Comparison of ENCODE assay signal across 10 mouse cellular contexts in the genomic region with DNA sequence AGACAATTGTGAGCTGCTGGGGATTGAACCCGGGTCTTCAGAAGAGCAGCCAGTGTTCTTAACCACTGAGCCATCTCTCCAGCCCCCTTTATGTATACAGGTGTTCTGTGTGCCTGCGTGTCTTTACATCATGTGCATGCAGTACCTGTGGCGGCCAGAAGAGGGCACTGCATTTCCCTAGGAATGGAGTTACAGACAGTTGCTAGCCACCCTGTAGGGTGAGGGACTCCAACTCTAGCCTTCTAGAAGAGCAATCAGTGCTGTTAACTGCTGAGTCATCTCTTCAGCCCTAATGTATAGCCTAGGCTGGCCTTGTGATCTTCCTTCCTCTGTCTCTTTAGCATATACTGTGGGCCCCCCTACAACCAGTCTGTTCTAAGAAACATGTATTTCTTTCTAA. TPM values are rescaled to one million over a fixed set of nuclear protein-coding genes. Genes with fewer than 3 reads are reported as not detected.
A peak's percentile ranks its signal among the peaks of the same experiment; 100 is the strongest.
DNase-seq lines count a peak whose midpoint lies in the region; ATAC-seq and TF ChIP-seq lines count a peak whose summit lies in the region.
"Had no signal": no experiment of that assay in that cellular context is flagged by ENCODE, and none has a peak within 500 bp of the region (broad histone marks: within the 10 kb centered on the region; RNA-seq: fewer than 3 reads in every experiment).

No protein-coding gene starts in this region.

- H3K36me3 ChIP-seq in heart, adult 2 months (ENCODE audit: control insufficient read depth, insufficient read depth, low read length): no peaks in the 10 kb centered on the region
- no peaks in the 10 kb centered on the region for H3K36me3 ChIP-seq in liver, embryonic 13.5 days
- no peaks in the 10 kb centered on the region for H3K36me3 ChIP-seq in stomach, postnatal 0 days (ENCODE audit: control insufficient read depth, insufficient read depth, low read length)

- H3K4me3 ChIP-seq in heart, adult 2 months: no peak overlapping the region
- H3K4me3 ChIP-seq in liver, embryonic 13.5 days (replicated peaks): no peak overlapping the region
- H3K4me3 ChIP-seq in stomach, postnatal 0 days (ENCODE audit: low read depth, low read length): no peak overlapping the region

- no peak overlapping the region for H3K4me2 ChIP-seq in liver, embryonic 13.5 days
- H3K4me2 ChIP-seq in stomach, postnatal 0 days (replicated peaks; ENCODE audit: low read depth): no peak overlapping the region

- no peaks in the 10 kb centered on the region for H3K9me3 ChIP-seq in liver, embryonic 13.5 days (replicated peaks)
- H3K9me3 ChIP-seq in stomach, postnatal 0 days (ENCODE audit: control insufficient read depth, low read length): no peaks in the 10 kb centered on the region

- no peak for TF ChIP-seq EP300 in heart, adult 2 months (IDR thresholded peaks at IDR 0.05; ENCODE audit: insufficient read depth, low read depth, low read length)
- no peak for TF ChIP-seq EP300 in stomach, postnatal 0 days (optimal IDR thresholded peaks at IDR 0.05)

- H3K9ac ChIP-seq in heart, adult 2 months (ENCODE audit: low read depth, low read length): no peak overlapping the region
- no peak overlapping the region for H3K9ac ChIP-seq in liver, embryonic 13.5 days
- H3K9ac ChIP-seq in stomach, postnatal 0 days (ENCODE audit: low read length): no peak overlapping the region

- ATAC-seq in liver, embryonic 13.5 days (ENCODE audit: low read depth): no peak
- 0 out of 2 replicates have a peak, but pooled peaks have one; percentile 53 for ATAC-seq in stomach, postnatal 0 days (ENCODE audit: low FRiP score, low TSS enrichment)

- WGBS in heart, adult 2 months: 67% methylated on average over 3 of the region's 3 CpGs
- 31% methylated on average over 3 of the region's 3 CpGs for WGBS in liver, embryonic 13.5 days (ENCODE audit: insufficient replicate concordance)
- 57% methylated on average over 3 of the region's 3 CpGs for WGBS in stomach, postnatal 0 days

- no peaks in the 10 kb centered on the region for H3K4me1 ChIP-seq in heart, adult 2 months (ENCODE audit: control insufficient read depth, insufficient read depth, low read length)
- H3K4me1 ChIP-seq in liver, embryonic 13.5 days (replicated peaks): peaks cover 4% of the 10 kb centered on the region; the same call in 1 of the 2 replicates
- H3K4me1 ChIP-seq in stomach, postnatal 0 days (replicated peaks; ENCODE audit: control insufficient read depth, insufficient read depth): no peaks in the 10 kb centered on the region

- no peak for TF ChIP-seq POLR2A in heart, adult 2 months (IDR thresholded peaks at IDR 0.05; ENCODE audit: insufficient read depth, low read depth, low read length)

- no peaks in the 10 kb centered on the region for H3K79me2 ChIP-seq in heart, adult 2 months (replicated peaks; ENCODE audit: control insufficient read depth, insufficient read depth, low read length)

- no peak overlapping the region for H3K27ac ChIP-seq in heart, adult 2 months
- H3K27ac ChIP-seq in liver, embryonic 13.5 days: no peak overlapping the region
- H3K27ac ChIP-seq in stomach, postnatal 0 days (replicated peaks): no peak overlapping the region

- DNase-seq in heart, adult 2 months: no peak
- DNase-seq in heart, adult 11 months: no peak
- DNase-seq in A20 (ENCODE audit: low read depth, low spot score): peak; percentile 82
- peak; percentile 91 for DNase-seq in R1 (ENCODE audit: low read depth, low spot score)
- peak; percentile 29 for DNase-seq in liver, embryonic 13.5 days
- no peak for DNase-seq in stomach, postnatal 0 days (ENCODE audit: low spot score)
- no peak for DNase-seq in right cerebral cortex, adult 2 months (ENCODE audit: low spot score in 2 of 2)
- no peak for DNase-seq in cerebellum, adult 11-12 months

- TF ChIP-seq CTCF in heart, adult 2 months (IDR thresholded peaks at IDR 0.05): peak; percentile 67
- TF ChIP-seq CTCF in stomach, postnatal 0 days (IDR thresholded peaks at IDR 0.05; ENCODE audit: low read depth): peak; percentile 71

- intact Hi-C loops in heart, adult 2 months (cut with DNase I): loop anchor here (5.0 kb wide), 1 partner anchor 56 kb away; no protein-coding TSS in a partner anchor

- no peaks in the 10 kb centered on the region for H3K27me3 ChIP-seq in heart, adult 2 months (ENCODE audit: control insufficient read depth, insufficient read depth, low read length)
- H3K27me3 ChIP-seq in liver, embryonic 13.5 days: no peaks in the 10 kb centered on the region
- no peaks in the 10 kb centered on the region for H3K27me3 ChIP-seq in stomach, postnatal 0 days (ENCODE audit: control insufficient read depth, insufficient read depth, low read length)

RNA-seq across cellular contexts. Expression of gene Gm11639, which starts 36.9 kb away (rescaled TPM):
- total RNA-seq in heart, adult 2 months (2021): under 1 TPM; 0.02 to 0.05 TPM
- not detected in 2 replicates for polyA plus RNA-seq in heart, adult 2 months (2012; rRNA removed)
- 0.06 and 0.07 TPM in 2 replicates for polyA plus RNA-seq in liver, embryonic 13.5 days (2015; fragmentation: Nextera tagmentation; extraction: Ambion mirVana)
- polyA plus RNA-seq in stomach, postnatal 0 days (2015; fragmentation: Nextera tagmentation; extraction: Ambion mirVana): 0.01 TPM in 2 replicates
- total RNA-seq: common myeloid progenitor, adult 5-6 weeks had no signal
- polyA plus RNA-seq: large intestine, adult 2 months had no signal

RNA-seq across cellular contexts. Expression of gene Itgb3, which starts 40.8 kb away (rescaled TPM):
- total RNA-seq in heart, adult 2 months (2021): 1 to 10 TPM; 2.3 to 8.1 TPM
- polyA plus RNA-seq in heart, adult 2 months (2012; rRNA removed): 2.7 and 3.6 TPM in 2 replicates
- 16.5 and 21.4 TPM in 2 replicates for polyA plus RNA-seq in liver, embryonic 13.5 days (2015; fragmentation: Nextera tagmentation; extraction: Ambion mirVana)
- 4.7 and 5.1 TPM in 2 replicates for polyA plus RNA-seq in stomach, postnatal 0 days (2015; fragmentation: Nextera tagmentation; extraction: Ambion mirVana)

Comparison
In these comparisons a context has a peak if more than half of its experiments do, and no peak if none do; other contexts are left out.
1. DNase-seq: peak in A20 (single experiment), R1 (single experiment) and liver, embryonic 13.5 days (single experiment); none in heart, adult 2 months (0 of 2), heart, adult 11 months (single experiment), stomach, postnatal 0 days (single experiment), right cerebral cortex, adult 2 months (0 of 2) and cerebellum, adult 11-12 months (single experiment).